Mouse (Mus musculus) myocyte (in vitro differentiated cells): ENCODE data around the gene Lctl.

Source experiments
- POLR2A ChIP-seq: IDR thresholded peaks from one replicate; pipeline ENCODE4 v1.6.1; 2011; ENCODE audit warnings: low read depth, mild to moderate bottlenecking, control low read depth, moderate library complexity; ENCODE audit not compliant: insufficient read length
- TCF12 ChIP-seq: IDR thresholded peaks from one replicate; pipeline ENCODE4 v1.6.1; 2011; ENCODE audit warnings: mild to moderate bottlenecking, control low read depth; ENCODE audit not compliant: poor library complexity, insufficient read depth, severe bottlenecking
- TCF3 ChIP-seq: IDR thresholded peaks from one replicate; pipeline ENCODE4 v1.6.1; 2011; ENCODE audit warnings: low read depth, control low read depth; ENCODE audit not compliant: insufficient read length

DNA sequence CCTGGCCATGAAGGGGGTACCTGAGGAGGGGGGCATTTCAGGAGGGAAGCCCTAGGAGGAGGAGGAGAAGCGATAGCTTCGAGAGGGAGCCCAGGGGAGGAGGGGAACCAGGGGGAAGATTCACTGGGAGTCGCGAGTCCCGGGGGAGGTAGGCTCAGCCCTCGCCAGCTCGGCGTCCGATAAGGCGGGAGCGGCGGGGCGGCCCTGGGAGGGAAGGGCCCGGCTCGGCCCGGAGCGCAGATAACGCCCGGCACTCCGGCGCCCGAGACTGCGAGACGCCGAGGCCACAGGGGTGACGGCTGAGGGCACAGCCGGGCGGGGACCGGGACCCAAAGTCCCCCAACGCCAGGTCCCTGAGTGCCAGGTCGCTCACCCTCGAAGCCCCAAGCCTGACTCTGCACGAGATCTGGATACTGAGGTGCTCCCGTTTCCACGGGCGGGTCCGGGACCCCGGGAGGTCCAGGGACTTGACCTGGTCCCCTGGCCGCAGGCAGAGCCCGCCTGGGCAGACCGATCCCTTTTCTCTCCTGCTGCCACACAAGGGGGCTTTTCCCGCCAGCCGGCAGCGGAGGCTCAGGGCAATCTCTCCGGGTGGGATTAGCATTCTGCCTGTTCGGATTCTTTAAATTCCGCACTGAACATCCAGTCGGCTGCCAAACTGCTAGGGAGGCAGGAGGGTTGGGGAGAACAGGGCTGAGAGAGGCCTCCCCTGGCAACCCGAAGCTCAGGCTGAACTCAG lies 32.1 kb upstream of the Lctl start:
- TF ChIP-seq POLR2A (no peak), TCF3 (no peak), TCF12 (no peak)
